Mouse (Mus musculus) liver, embryonic 13.5 days (tissue): ENCODE results near the gene Trim59. TPM values are rescaled to one million over a fixed set of nuclear protein-coding genes. Genes with fewer than 3 reads are reported as not detected.
A peak's percentile ranks its signal among the peaks of the same experiment; 100 is the strongest.

Experiments
- ATAC-seq: fragments of 200-750 bp; cut with Nextera tagmentation; 2 replicates; pipeline ENCODE4 v1.8.0; 2017; ENCODE audit warnings: low read depth, mild to moderate bottlenecking, moderate number of reproducible peaks, moderate library complexity
- DNase-seq: peaks from one replicate; pipeline ENCODE4 v3.0.0; 2022
- H3K27ac ChIP-seq: fragments of 300-500 bp; sonication (generic); 2 replicates; pipeline ENCODE4 v1.5.1; 2015; ENCODE audit warnings: moderate library complexity, mild to moderate bottlenecking, inconsistent platforms
- H3K27me3 ChIP-seq: fragments of 300-500 bp; sonication (generic); 2 replicates; pipeline ENCODE4 v1.6.1; 2015; ENCODE audit warnings: mild to moderate bottlenecking, inconsistent platforms
- H3K36me3 ChIP-seq: fragments of 300-500 bp; sonication (generic); 2 replicates; pipeline ENCODE4 v1.6.1; 2015; ENCODE audit warnings: mild to moderate bottlenecking, inconsistent platforms
- H3K4me1 ChIP-seq: fragments of 300-500 bp; sonication (generic); replicated peaks from 2 replicates; pipeline ENCODE4 v1.6.1; 2015; ENCODE audit warnings: inconsistent platforms
- H3K4me2 ChIP-seq: fragments of 300-500 bp; sonication (generic); 2 replicates; pipeline ENCODE4 v1.6.1; 2015; ENCODE audit warnings: inconsistent platforms, mild to moderate bottlenecking, moderate library complexity
- H3K4me3 ChIP-seq: fragments of 300-500 bp; sonication (generic); replicated peaks from 2 replicates; pipeline ENCODE4 v1.5.1; 2015; ENCODE audit warnings: mild to moderate bottlenecking, inconsistent platforms
- H3K9ac ChIP-seq: fragments of 300-500 bp; sonication (generic); 2 replicates; pipeline ENCODE4 v1.6.1; 2015; ENCODE audit warnings: mild to moderate bottlenecking, inconsistent platforms
- H3K9me3 ChIP-seq: fragments of 300-500 bp; sonication (generic); replicated peaks from 2 replicates; pipeline ENCODE4 v1.6.1; 2016; ENCODE audit warnings: inconsistent platforms
- WGBS: fragments of 180-500 bp; shearing (Covaris S2); methylation state at CpG from one replicate; pipeline ENCODE4 v1.1.7; 2015; ENCODE audit not compliant: insufficient replicate concordance; 5-methylcytosine and 5-hydroxymethylcytosine counted together
- microRNA counts: library from miRNA; unstranded; fragments of <30 nt; microRNA quantifications from one replicate; lab custom pipeline; 2016
- microRNA-seq: library from miRNA; unstranded; fragments of <30 nt; microRNA quantifications from one replicate; pipeline ENCODE4, GENCODE M21; 2016
- polyA plus RNA-seq: library from polyadenylated mRNA; unstranded; fragments of >200 nt; fragmentation: Nextera tagmentation; extraction: Ambion mirVana; gene quantifications from 2 replicates; pipeline ENCODE4 v1.2.1, GENCODE M21; 2015

Trim59 gene
- polyA plus RNA-seq, 1 experiment from 2014 or later = 135 TPM

- Histone ChIP-seq H3K9ac (peak overlapping the region; percentile 100), H3K4me3 (peak overlapping the region; percentile 81), H3K4me2 (peak overlapping the region; percentile 88), H3K27ac (peak overlapping the region; percentile 99), H3K36me3 (peaks cover 30% of the 10 kb centered on the region), H3K4me1 (peaks cover 36% of the 10 kb centered on the region), H3K27me3 (no peaks in the 10 kb centered on the region), H3K9me3 (0 out of 2 replicates have a peak, but pooled peaks cover 3% of the 10 kb centered on the region)
- DNase-seq (peak; percentile 63), ATAC-seq (peak; percentile 66)
- WGBS = under 1% methylated on average over 72 of the region's 72 CpGs
Observed at GRCm38 (mm10) chr3:69005338-69006245, 39.0 kb downstream of the Trim59 start.

GRCm38 (mm10) chr3:69004437-69005337, 39.9 kb downstream of the Trim59 start, which contains the start of the genes Ift80 and Smc4:
Ift80 (minus strand) TSS chr3:69004570.
Smc4 (plus strand) TSS chr3:69004738.
- WGBS = under 1% methylated on average over 75 of the region's 76 CpGs
- Histone ChIP-seq H3K27ac (peak within 1 kb of the TSS; percentile 99), H3K4me2 (peak within 1 kb of the TSS; percentile 88), H3K9ac (peak within 1 kb of the TSS; percentile 100), H3K9me3 (0 out of 2 replicates have a peak, but pooled peaks cover 3% of the 10 kb centered on the region), H3K36me3 (peaks cover 29% of the 10 kb centered on the region), H3K27me3 (no peaks in the 10 kb centered on the region), H3K4me1 (peaks cover 35% of the 10 kb centered on the region), H3K4me3 (peak within 1 kb of the TSS; percentile 81)
- DNase-seq = peak; percentile 93
- peak; percentile 87 for ATAC-seq

- Histone ChIP-seq H3K4me2 (peak overlapping the region; percentile 69), H3K36me3 (peaks cover 24% of the 10 kb centered on the region), H3K4me3 (peak overlapping the region; percentile 81), H3K9me3 (0 out of 2 replicates have a peak, but pooled peaks cover 3% of the 10 kb centered on the region), H3K9ac (peak overlapping the region; percentile 79), H3K4me1 (peaks cover 30% of the 10 kb centered on the region), H3K27me3 (no peaks in the 10 kb centered on the region), H3K27ac (peak overlapping the region; percentile 73)
- ATAC-seq = no peak
- DNase-seq = no peak
- WGBS = 3% methylated on average over 7 of the region's 7 CpGs
Observed at GRCm38 (mm10) chr3:69004055-69004436, 40.5 kb downstream of the Trim59 start.

GRCm38 (mm10) chr3:69002781-69003180, 41.8 kb downstream of the Trim59 start:
- Histone ChIP-seq H3K9me3 (0 out of 2 replicates have a peak, but pooled peaks cover 3% of the 10 kb centered on the region), H3K27me3 (no peaks in the 10 kb centered on the region), H3K4me3 (peak overlapping the region; percentile 81), H3K4me1 (peaks cover 23% of the 10 kb centered on the region), H3K4me2 (peak overlapping the region; percentile 69; the same call in 1 of the 2 replicates), H3K27ac (no peak overlapping the region), H3K9ac (no peak overlapping the region), H3K36me3 (peaks cover 20% of the 10 kb centered on the region)
- WGBS = 82% methylated on average over 4 of the region's 4 CpGs
- ATAC-seq (no peak), DNase-seq (no peak)

GRCm38 (mm10) chr3:68986550-68986949, 58.0 kb downstream of the Trim59 start:
- 75% methylated on average over 2 of the region's 2 CpGs for WGBS
- Histone ChIP-seq H3K9me3 (no peaks in the 10 kb centered on the region), H3K27me3 (no peaks in the 10 kb centered on the region), H3K4me1 (no peaks in the 10 kb centered on the region), H3K36me3 (peaks cover 25% of the 10 kb centered on the region), H3K27ac (no peak overlapping the region), H3K4me2 (no peak overlapping the region), H3K4me3 (no peak overlapping the region), H3K9ac (no peak overlapping the region)
- ATAC-seq (no peak), DNase-seq (no peak)

MicroRNAs encoded within 50 kb of the gene (microRNA counts, 519-probe panel; counts per million panel counts)
- microRNA mmu-miR-15b (lab: Ali Mortazavi, UCI) = 8,204 counts per million, percentile 97 among the panel's probes with 10 or more counts

Small RNAs within 50 kb of the gene (microRNA-seq; reads per million reads assigned to microRNA genes)
- gene Mir15b (3,727 reads per million, percentile 87 among the genes with 10 or more reads in this experiment), gene Mir16-2 (1,448 reads per million, percentile 78 among the genes with 10 or more reads in this experiment)

Other genes starting within 250 kb of the Trim59 start
- gene 1110032F04Rik, start 175.2 kb downstream of the Trim59 start, polyA plus RNA-seq = 0.85 and 0.88 TPM in 2 replicates
- 5.9 and 7.1 TPM in 2 replicates for gene Ift80, start 40.2 kb downstream of the Trim59 start, polyA plus RNA-seq
- gene Smc4, start 40.0 kb downstream of the Trim59 start, polyA plus RNA-seq = 166 and 219 TPM in 2 replicates
- 16.1 and 19.3 TPM in 2 replicates for gene Kpna4, start 82.4 kb upstream of the Trim59 start, polyA plus RNA-seq
- not detected in 2 replicates for gene Arl14, start 177.7 kb upstream of the Trim59 start, polyA plus RNA-seq